Mouse (Mus musculus) liver, embryonic 11.5 days (tissue): Measurements from ENCODE around the gene Cldn34c2. TPM values are rescaled to one million over a fixed set of nuclear protein-coding genes. Genes with fewer than 3 reads are reported as not detected.
A peak's percentile ranks its signal among the peaks of the same experiment; 100 is the strongest.
"Not testable (repeated sequence)": the region's sequence is repeated elsewhere in the genome, so short reads cannot be mapped to it uniquely, and the experiment has no call there.

Experiments used
- ATAC-seq: fragments of 200-750 bp; cut with Nextera tagmentation; replicated peaks from 2 replicates; pipeline ENCODE4 v1.8.0; 2017; ENCODE audit warnings: moderate number of reproducible peaks, mild to moderate bottlenecking, moderate TSS enrichment, moderate library complexity; ENCODE audit not compliant: low FRiP score
- DNase-seq: peaks from one replicate; pipeline ENCODE4 v3.0.0-alpha.2; 2017; ENCODE audit warnings: low spot score
- H3K27ac ChIP-seq: fragments of 300-500 bp; sonication (generic); 2 replicates; pipeline ENCODE4 v1.5.1; 2014; ENCODE audit warnings: mild to moderate bottlenecking, low read depth, low read length, control low read depth
- H3K27me3 ChIP-seq: fragments of 300-500 bp; sonication (generic); replicated peaks from 2 replicates; pipeline ENCODE4 v1.6.1; 2014; ENCODE audit warnings: low read length, mixed read lengths; ENCODE audit not compliant: control insufficient read depth, insufficient read depth
- H3K36me3 ChIP-seq: fragments of 300-500 bp; sonication (generic); 2 replicates; pipeline ENCODE4 v1.6.1; 2014; ENCODE audit warnings: mild to moderate bottlenecking, low read length, moderate library complexity, mixed read lengths; ENCODE audit not compliant: control insufficient read depth, insufficient read depth
- H3K4me1 ChIP-seq: fragments of 300-500 bp; sonication (generic); replicated peaks from 2 replicates; pipeline ENCODE4 v1.6.1; 2014; ENCODE audit warnings: low read length, mixed read lengths; ENCODE audit not compliant: control insufficient read depth, insufficient read depth
- H3K4me2 ChIP-seq: fragments of 300-500 bp; sonication (generic); 2 replicates; pipeline ENCODE4 v1.6.1; 2014; ENCODE audit warnings: mild to moderate bottlenecking, control low read depth, moderate library complexity
- H3K4me3 ChIP-seq: fragments of 300-500 bp; sonication (generic); 2 replicates; pipeline ENCODE4 v1.5.1; 2014; ENCODE audit warnings: low read depth, low read length, control low read depth
- H3K9ac ChIP-seq: fragments of 300-500 bp; sonication (generic); 2 replicates; pipeline ENCODE4 v1.6.1; 2014; ENCODE audit warnings: low read depth, low read length, control low read depth
- H3K9me3 ChIP-seq: fragments of 300-500 bp; sonication (generic); 2 replicates; pipeline ENCODE4 v1.6.1; 2016; ENCODE audit warnings: low read length, inconsistent platforms, mixed read lengths; ENCODE audit not compliant: control insufficient read depth
- WGBS: fragments of 180-500 bp; shearing (Covaris S2); extraction: QIAGEN DNeasy Blood & Tissue Kit; methylation state at CpG from one replicate; pipeline ENCODE4 v1.1.7; 2014; 5-methylcytosine and 5-hydroxymethylcytosine counted together
- polyA plus RNA-seq: library from polyadenylated mRNA; unstranded; fragments of >200 nt; fragmentation: Nextera tagmentation; extraction: Ambion mirVana; gene quantifications from 2 replicates; pipeline ENCODE4 v1.2.1, GENCODE M21; 2014

Cldn34c2 gene
- polyA plus RNA-seq, result not detected in 2 replicates

DNA sequence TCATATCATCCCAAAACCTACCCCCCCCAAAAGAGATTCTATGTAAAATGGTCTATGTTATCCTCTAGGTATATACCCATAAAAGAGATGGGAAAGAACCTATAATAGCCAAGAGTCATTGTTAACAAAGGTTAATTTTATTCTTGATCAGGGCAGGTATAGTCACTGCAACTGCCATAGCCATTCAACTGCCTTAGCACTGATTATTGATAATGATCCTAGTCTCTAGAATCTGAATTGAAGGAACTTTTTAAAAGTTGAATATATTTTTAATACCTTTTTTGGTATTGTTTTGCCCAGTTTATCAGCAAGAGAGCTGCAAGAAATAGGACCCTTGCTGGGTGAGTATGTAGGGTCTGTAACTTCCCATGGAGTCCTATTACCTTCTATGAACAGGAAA lies at the start of gene Cldn34c2:
Gene Cldn34c2, plus strand, starts transcription at position 301 of the 400 bp plus-strand sequence.
- H3K9ac ChIP-seq, H3K27me3 ChIP-seq, H3K4me2 ChIP-seq, H3K4me1 ChIP-seq, H3K4me3 ChIP-seq, DNase-seq, ATAC-seq, H3K36me3 ChIP-seq, H3K27ac ChIP-seq, H3K9me3 ChIP-seq: not testable (repeated sequence)

GRCm38 (mm10) chrX:123551378-123551777 lies 30.1 kb upstream of the Cldn34c2 start:
- DNase-seq, H3K4me1 ChIP-seq, H3K36me3 ChIP-seq, H3K9me3 ChIP-seq, H3K9ac ChIP-seq, H3K4me2 ChIP-seq, ATAC-seq, H3K4me3 ChIP-seq, H3K27me3 ChIP-seq, H3K27ac ChIP-seq: not testable (repeated sequence)
- WGBS, result 83% methylated on average over 13 of the region's 13 CpGs

DNA sequence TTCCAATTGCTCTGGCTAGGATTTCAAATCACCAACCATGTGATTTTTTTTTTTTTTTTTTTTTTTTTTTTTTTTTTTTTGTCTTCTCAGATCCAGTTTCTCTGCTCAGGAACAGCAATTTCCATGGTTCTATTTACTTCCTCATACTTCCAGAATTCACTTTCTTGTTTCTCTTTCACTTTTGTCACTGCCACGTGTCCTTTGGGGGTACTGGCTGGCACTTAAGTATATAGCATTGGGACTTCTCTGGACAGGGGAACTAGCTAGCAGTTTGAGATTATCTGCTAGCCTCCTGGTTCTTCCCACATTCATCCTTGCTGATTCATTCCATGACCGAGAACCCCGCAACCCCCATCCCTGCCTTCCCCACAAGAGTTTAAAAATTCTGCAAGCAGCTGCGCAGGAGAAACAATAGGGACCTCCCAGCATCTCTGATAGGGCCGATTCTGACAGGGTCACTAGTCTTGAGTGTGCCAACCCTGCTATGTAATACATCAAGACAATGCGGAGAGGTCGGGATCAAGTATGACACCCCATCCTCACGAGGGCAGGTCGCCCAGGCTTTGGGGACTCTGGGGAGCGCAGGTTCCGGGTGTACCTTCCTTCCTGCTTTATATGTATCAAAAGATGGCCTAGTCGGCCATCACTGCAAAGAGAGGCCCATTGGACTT lies 30.8 kb downstream of the Cldn34c2 start:
- not testable (repeated sequence) for H3K4me3 ChIP-seq, H3K27ac ChIP-seq, H3K4me2 ChIP-seq, H3K9me3 ChIP-seq, H3K27me3 ChIP-seq, H3K36me3 ChIP-seq, DNase-seq, H3K4me1 ChIP-seq, H3K9ac ChIP-seq
- peak; percentile 64 for ATAC-seq
- whole genome bisulfite sequencing, result 89% methylated on average over 5 of the region's 12 CpGs

Other genes starting within 250 kb of the Cldn34c2 start
- gene Gm17467, start 123.1 kb downstream of the Cldn34c2 start, polyA plus RNA-seq, result not detected in 2 replicates
- 0.27 TPM in 1 of 2 replicates, not detected in the other for gene Cldn34c3, start 212.0 kb downstream of the Cldn34c2 start, polyA plus RNA-seq